Mouse (Mus musculus): ENCODE results near the gene Pomgnt1. TPM values are rescaled to one million over a fixed set of nuclear protein-coding genes. Genes with fewer than 3 reads are reported as not detected.

The Pomgnt1 gene
- polyA plus RNA-seq, 1 experiment from 2014 or later, result 56.9 TPM

DNA sequence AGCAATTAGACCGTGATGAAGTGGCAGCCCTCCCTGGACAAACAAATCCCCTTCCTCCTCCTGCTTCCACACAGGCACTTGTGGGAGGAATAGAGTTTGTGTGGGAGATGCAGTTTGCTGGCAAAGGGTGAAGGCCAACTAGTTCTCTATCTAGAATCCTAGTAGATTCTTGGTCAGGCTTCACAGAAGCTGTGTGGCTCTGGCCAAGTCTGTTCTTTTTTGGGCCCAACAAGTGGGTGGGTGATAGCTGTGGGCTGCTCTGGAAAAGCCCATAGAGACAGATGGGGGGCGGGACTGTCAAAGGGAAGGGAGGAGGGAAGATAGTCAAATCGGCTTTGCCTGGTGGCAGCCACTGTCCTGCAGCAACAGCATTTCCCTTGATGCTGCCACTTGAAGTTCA, 37.1 kb downstream of the Pomgnt1 start:
- 40% methylated on average over 3 of the region's 3 CpGs for WGBS
- no peaks in the 10 kb centered on the region for H3K9me3 ChIP-seq
- peaks cover 57% of the 10 kb centered on the region for H3K36me3 ChIP-seq
- peak overlapping the region; percentile 5; the same call in 1 of the 2 replicates for H3K27ac ChIP-seq (replicated peaks)
- H3K27me3 ChIP-seq (replicated peaks), result no peaks in the 10 kb centered on the region
- no peak overlapping the region for H3K4me3 ChIP-seq
- no peak overlapping the region for H3K4me2 ChIP-seq
- ATAC-seq (ENCODE audit: extremely low read depth, insufficient number of reproducible peaks, low FRiP score, low TSS enrichment), result no peak
- peak overlapping the region; percentile 38; the same call in 1 of the 2 replicates for H3K9ac ChIP-seq
- peaks cover 34% of the 10 kb centered on the region for H3K4me1 ChIP-seq

DNA sequence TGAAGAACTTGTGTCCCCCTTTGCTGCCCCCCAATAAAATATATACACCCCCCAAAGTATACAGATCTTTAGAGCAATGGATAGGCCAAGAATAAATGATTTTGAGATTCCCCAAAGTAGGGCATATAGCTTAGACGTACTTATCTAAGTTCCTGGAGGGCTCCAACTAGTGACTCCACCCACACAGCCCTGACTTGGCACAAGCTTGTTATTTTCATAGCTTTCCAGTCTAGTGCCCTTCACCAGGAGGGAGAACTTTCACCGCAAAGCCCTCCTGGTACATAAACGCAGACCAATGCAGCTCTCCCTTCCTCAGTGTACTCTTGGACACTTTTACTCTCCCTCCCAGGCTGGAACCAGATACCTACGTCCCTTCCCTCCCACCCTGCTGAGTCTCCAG, 38.5 kb downstream of the Pomgnt1 start:
- H3K9ac ChIP-seq, result no peak overlapping the region
- no peak overlapping the region for H3K27ac ChIP-seq (replicated peaks)
- no peak for ATAC-seq (ENCODE audit: extremely low read depth, insufficient number of reproducible peaks, low FRiP score, low TSS enrichment)
- H3K36me3 ChIP-seq, result peaks cover 43% of the 10 kb centered on the region
- H3K4me2 ChIP-seq, result no peak overlapping the region
- no peak overlapping the region for H3K4me3 ChIP-seq
- no peaks in the 10 kb centered on the region for H3K9me3 ChIP-seq
- H3K27me3 ChIP-seq (replicated peaks), result no peaks in the 10 kb centered on the region
- WGBS, result 71% methylated on average over 4 of the region's 4 CpGs
- H3K4me1 ChIP-seq, result peaks cover 34% of the 10 kb centered on the region

DNA sequence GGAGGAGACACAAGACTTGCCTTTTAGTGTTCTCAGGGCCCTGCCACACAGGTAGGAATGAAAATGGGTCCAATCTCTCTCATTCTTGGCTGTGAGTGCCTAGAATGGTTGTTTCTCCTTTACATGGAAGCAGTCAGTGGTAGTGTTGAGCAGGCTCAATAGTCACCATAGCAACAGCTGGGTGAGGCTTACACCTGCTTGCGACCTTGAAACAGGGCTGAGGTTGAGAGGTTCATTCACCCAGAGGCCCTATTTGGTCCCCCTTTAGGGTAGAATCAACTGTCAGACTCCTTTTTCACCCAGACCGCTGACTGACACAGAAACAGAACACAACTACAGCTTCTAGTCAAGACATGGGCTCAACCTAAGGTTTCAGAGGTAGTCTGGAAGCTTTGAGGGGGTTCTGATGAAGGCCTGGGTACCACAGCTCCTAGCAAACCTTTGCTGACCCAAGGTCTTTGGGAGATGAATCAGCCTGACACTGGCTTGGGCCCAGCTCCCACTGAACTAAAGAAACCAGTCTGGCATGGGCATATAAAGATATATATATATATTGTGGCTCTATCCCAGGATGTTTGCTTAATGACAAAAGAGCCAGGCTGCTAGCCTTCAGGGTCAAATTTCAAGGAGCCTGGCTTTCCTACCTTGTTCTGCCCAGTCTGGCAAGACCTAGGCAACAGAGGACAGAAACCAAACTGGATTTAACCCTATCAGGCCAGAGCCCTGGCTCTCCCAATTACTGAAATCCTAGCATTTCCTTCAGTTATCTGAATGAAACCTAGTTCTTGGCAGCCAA, 41.3 kb downstream of the Pomgnt1 start:
- H3K4me3 ChIP-seq, result no peak overlapping the region
- no peaks in the 10 kb centered on the region for H3K27me3 ChIP-seq (replicated peaks)
- no peak overlapping the region for H3K4me2 ChIP-seq
- 83% methylated on average over 2 of the region's 2 CpGs for WGBS
- ATAC-seq (ENCODE audit: extremely low read depth, insufficient number of reproducible peaks, low FRiP score, low TSS enrichment), result no peak
- 0 out of 2 replicates have a peak overlapping the region, but pooled peaks have one; percentile 1 for H3K27ac ChIP-seq (replicated peaks)
- H3K4me1 ChIP-seq, result peaks cover 33% of the 10 kb centered on the region
- H3K9ac ChIP-seq, result no peak overlapping the region
- peaks cover 15% of the 10 kb centered on the region for H3K36me3 ChIP-seq
- no peaks in the 10 kb centered on the region for H3K9me3 ChIP-seq

DNA sequence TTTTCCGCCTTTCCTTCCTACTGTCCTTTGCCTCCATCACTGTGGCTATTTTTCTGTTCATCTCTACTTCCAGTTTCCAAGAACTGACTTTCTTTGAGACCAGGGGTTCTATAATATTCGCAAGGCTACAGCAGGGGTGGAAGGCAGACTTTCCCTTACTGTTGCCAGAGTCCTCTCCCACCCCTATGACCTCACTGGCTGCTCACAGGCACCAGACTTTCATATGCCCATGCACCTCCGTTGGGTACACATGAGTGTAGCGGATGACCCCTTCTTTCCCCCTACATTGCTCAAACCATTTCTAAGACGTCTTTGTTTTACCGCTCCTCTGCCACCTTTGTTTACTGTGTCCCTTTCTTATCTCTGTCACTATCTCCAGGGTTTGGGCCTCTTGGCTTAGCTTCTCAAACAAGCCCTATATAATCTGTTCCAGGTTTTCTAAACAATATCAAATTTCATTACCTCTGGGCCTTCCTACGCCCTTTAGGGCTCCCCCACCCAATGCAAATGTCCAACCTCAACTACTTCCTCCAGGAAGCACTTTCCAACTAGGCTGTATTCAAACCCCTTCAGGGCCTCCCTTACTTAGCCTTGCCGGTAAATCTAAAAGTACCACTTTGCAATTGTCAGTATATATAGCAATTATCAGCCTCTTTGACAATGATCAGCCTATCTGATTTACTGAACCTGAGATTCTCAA, 42.2 kb downstream of the Pomgnt1 start:
- WGBS, result 70% methylated on average over 8 of the region's 8 CpGs
- Histone ChIP-seq H3K36me3 (peaks cover 6% of the 10 kb centered on the region; the same call in 1 of the 2 replicates), H3K4me3 (no peak overlapping the region), H3K4me1 (peaks cover 24% of the 10 kb centered on the region), H3K4me2 (no peak overlapping the region), H3K9me3 (no peaks in the 10 kb centered on the region), H3K9ac (no peak overlapping the region), H3K27me3 (replicated peaks) (no peaks in the 10 kb centered on the region), H3K27ac (replicated peaks) (no peak overlapping the region)
- no peak for ATAC-seq (ENCODE audit: extremely low read depth, insufficient number of reproducible peaks, low FRiP score, low TSS enrichment)

DNA sequence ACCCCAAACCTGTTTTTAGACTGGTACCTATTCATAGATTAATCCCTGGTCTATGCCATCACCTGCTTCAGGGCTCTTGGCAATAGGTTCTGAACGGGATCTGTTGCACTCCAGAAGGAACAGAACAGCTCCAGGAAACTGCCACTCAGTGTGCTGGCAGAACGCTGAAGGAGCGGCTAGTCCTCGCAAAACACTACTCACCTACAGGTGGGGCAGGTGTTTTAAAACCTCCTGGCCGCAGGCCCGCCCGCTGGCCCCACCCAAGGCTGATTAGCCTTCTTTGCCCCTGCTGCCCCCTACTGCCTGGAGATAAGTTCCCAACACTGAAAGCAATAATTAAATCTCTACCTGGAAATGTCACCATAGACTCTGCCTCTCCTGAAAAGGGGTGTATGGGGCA, 43.8 kb downstream of the Pomgnt1 start, which contains the start of gene Tspan1:
Tspan1 (minus strand) TSS at position 198 of the 400 bp plus-strand sequence.
- no peak within 1 kb of the TSS for H3K9ac ChIP-seq
- H3K4me1 ChIP-seq, result peaks cover 14% of the 10 kb centered on the region; the same call in 1 of the 2 replicates
- H3K4me3 ChIP-seq, result no peak within 1 kb of the TSS
- no peak within 1 kb of the TSS for H3K27ac ChIP-seq (replicated peaks)
- H3K4me2 ChIP-seq, result no peak within 1 kb of the TSS
- no peak for ATAC-seq (ENCODE audit: extremely low read depth, insufficient number of reproducible peaks, low FRiP score, low TSS enrichment)
- no peaks in the 10 kb centered on the region for H3K9me3 ChIP-seq
- H3K27me3 ChIP-seq (replicated peaks), result no peaks in the 10 kb centered on the region
- no peaks in the 10 kb centered on the region for H3K36me3 ChIP-seq
- 25% methylated on average over 7 of the region's 7 CpGs for WGBS

DNA sequence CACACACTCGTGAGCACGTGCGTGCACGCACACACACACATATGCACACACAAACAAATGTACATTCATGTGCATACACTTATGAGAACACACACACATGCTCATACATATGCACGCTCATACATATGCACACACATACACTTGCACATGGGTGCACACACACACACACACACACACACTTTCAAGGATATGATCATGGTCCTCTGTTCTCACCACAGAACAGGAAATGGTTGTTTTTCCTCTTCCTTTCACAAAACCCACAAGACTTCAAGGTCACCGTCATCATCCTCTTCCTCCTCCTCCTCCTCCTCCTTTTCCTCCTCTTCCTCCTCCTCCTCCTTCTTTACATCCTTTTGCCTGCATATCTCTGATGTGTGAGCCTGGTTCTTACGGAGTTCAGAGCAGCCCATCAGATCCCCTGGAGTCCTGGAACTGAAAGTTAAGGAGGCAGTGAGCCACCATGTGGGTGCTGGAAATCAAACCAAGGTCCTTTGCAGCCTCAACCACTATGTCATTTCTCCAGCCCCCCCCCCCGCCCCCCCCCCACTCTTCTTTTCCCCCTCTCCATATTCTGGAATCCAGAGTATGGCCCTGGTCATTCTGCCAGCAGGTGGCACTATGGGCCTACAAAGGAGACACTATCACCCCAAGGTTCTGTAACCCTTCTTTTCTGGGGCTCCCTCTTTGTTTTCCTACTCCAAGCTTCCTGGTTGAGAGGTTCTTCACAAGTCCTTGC, 45.1 kb downstream of the Pomgnt1 start:
- 0 out of 2 replicates have a peak overlapping the region, but pooled peaks have one; percentile 28 for H3K9ac ChIP-seq
- no peak overlapping the region for H3K27ac ChIP-seq (replicated peaks)
- no peak overlapping the region for H3K4me3 ChIP-seq
- peaks cover 12% of the 10 kb centered on the region; the same call in 1 of the 2 replicates for H3K4me1 ChIP-seq
- H3K4me2 ChIP-seq, result no peak overlapping the region
- WGBS, result 72% methylated on average over 7 of the region's 8 CpGs
- H3K36me3 ChIP-seq, result no peaks in the 10 kb centered on the region
- no peaks in the 10 kb centered on the region for H3K27me3 ChIP-seq (replicated peaks)
- H3K9me3 ChIP-seq, result no peaks in the 10 kb centered on the region
- no peak for ATAC-seq (ENCODE audit: extremely low read depth, insufficient number of reproducible peaks, low FRiP score, low TSS enrichment)

DNA sequence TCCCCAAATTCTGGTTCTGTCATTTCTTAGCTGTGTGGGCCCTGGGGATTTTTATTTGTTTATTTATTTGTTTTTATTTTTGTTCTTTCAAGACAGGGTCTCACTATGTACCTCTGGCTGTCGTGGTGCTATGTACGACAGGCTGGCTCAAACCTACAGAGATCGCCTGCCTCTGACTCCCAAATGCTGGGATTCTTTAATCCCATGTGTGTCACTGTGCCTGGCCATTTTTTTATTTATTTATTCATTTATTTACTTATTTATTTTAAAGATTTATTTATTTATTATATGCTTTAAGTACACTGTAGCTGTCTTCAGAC, 45.7 kb downstream of the Pomgnt1 start:
- H3K4me2 ChIP-seq, result no peak overlapping the region
- 68% methylated on average over 3 of the region's 3 CpGs for WGBS
- H3K9me3 ChIP-seq, result no peaks in the 10 kb centered on the region
- H3K27me3 ChIP-seq (replicated peaks), result no peaks in the 10 kb centered on the region
- H3K4me3 ChIP-seq, result no peak overlapping the region
- no peak overlapping the region for H3K9ac ChIP-seq
- H3K36me3 ChIP-seq, result no peaks in the 10 kb centered on the region
- H3K4me1 ChIP-seq, result peaks cover 17% of the 10 kb centered on the region
- ATAC-seq (ENCODE audit: extremely low read depth, insufficient number of reproducible peaks, low FRiP score, low TSS enrichment), result no peak
- no peak overlapping the region for H3K27ac ChIP-seq (replicated peaks)

DNA sequence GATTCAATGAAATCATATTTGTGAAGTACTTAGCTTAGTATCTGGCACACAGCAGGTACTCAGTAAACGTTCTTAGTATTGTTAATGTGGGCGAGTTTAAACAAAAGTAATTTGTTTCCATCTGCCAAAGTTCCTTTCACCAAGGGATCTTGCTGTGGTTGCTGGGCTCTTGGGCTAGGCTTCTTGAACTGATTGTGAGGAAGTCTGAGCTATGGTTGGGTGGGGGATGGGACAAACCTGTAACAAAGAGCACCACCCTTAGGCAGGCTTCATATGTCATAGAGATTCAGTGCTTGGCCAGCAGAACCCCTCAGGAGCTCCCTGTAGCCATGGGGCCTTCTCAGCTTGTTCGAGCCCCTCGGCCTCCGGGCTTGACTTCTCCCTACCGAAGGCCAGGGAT, 49.4 kb downstream of the Pomgnt1 start, which contains the start of the genes 1700042G07Rik and Gm49337:
1700042G07Rik (plus strand) TSS at position 301 of the 400 bp plus-strand sequence.
Gm49337 (plus strand) TSS at position 313 of the 400 bp plus-strand sequence.
- no peak for ATAC-seq (ENCODE audit: extremely low read depth, insufficient number of reproducible peaks, low FRiP score, low TSS enrichment)
- Histone ChIP-seq H3K27ac (replicated peaks) (peak within 1 kb of the TSS; percentile 89), H3K4me2 (no peak within 1 kb of the TSS), H3K36me3 (no peaks in the 10 kb centered on the region), H3K4me1 (peaks cover 46% of the 10 kb centered on the region), H3K27me3 (replicated peaks) (no peaks in the 10 kb centered on the region), H3K4me3 (no peak within 1 kb of the TSS), H3K9me3 (no peaks in the 10 kb centered on the region), H3K9ac (0 out of 2 replicates have a peak within 1 kb of the TSS, but pooled peaks have one; percentile 52)
- WGBS, result 84% methylated on average over 6 of the region's 6 CpGs

DNA sequence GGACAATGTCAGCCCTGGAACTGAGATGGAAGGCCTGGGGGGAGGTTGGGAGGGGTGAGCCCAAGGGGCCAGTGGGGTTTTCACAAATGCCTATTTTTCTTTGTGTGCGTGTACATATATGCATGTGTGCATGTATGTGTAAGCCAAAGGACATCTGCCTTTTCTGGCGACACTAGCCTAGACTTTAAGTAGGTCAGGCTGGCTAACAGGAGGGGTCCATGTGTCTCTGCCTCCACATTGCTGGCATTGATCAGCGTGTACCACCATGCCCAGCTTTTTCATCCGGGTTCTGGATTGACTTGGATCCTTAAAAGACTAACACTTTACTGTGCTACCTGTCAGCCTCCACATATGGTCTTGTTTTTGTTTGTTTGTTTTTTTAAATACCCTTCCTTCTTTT, 50.1 kb downstream of the Pomgnt1 start:
- Histone ChIP-seq H3K27me3 (replicated peaks) (no peaks in the 10 kb centered on the region), H3K27ac (replicated peaks) (peak overlapping the region; percentile 89), H3K4me2 (no peak overlapping the region), H3K9ac (no peak overlapping the region), H3K36me3 (no peaks in the 10 kb centered on the region), H3K4me3 (no peak overlapping the region), H3K4me1 (peaks cover 46% of the 10 kb centered on the region), H3K9me3 (no peaks in the 10 kb centered on the region)
- 82% methylated on average over 4 of the region's 4 CpGs for WGBS
- no peak for ATAC-seq (ENCODE audit: extremely low read depth, insufficient number of reproducible peaks, low FRiP score, low TSS enrichment)

DNA sequence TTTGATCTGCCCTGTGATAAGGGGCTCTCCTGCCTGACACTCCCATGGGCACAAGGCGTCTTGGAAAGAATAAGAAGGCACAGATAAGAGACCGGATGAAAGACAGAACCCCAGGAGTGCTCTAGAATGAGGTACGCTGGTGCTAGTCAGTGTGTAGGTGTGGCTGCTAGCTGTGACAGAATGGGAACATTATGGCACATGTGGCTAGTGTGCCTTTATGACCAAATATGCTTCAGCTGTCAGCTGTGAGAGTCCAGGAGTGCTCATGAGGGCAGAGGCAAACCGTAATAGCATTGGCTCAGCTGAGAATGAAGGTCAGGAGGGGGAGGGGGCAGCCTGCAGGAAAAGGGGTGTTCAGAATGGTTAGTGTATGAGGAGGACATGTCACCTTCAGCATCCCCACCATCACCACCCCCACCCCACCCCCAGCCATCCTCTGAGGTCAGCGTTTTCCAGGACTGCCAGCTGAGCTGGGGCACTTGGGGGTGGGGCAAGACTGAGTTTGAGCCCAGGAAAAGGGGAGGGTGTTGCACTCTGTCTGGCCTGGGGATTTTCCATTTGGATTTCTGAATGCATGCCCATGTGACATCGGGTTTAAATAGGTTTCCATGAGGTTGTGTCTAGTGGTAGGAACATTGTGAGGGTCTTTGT, 51.0 kb downstream of the Pomgnt1 start:
- WGBS, result 18% methylated on average over 6 of the region's 6 CpGs
- no peaks in the 10 kb centered on the region for H3K9me3 ChIP-seq
- H3K4me2 ChIP-seq, result peak overlapping the region; percentile 11; the same call in 1 of the 2 replicates
- H3K4me1 ChIP-seq, result peaks cover 46% of the 10 kb centered on the region
- H3K36me3 ChIP-seq, result no peaks in the 10 kb centered on the region
- no peak overlapping the region for H3K4me3 ChIP-seq
- peak overlapping the region; percentile 52; the same call in 1 of the 2 replicates for H3K9ac ChIP-seq
- peak; percentile 23; the same call in 1 of the 2 replicates for ATAC-seq (ENCODE audit: extremely low read depth, insufficient number of reproducible peaks, low FRiP score, low TSS enrichment)
- no peaks in the 10 kb centered on the region for H3K27me3 ChIP-seq (replicated peaks)
- peak overlapping the region; percentile 89 for H3K27ac ChIP-seq (replicated peaks)
